Mouse (Mus musculus) G1E (cell line): ENCODE measurements around the gene Ccdc38.

Experiments used
- CTCF ChIP-seq: IDR thresholded peaks from 2 replicates; pipeline ENCODE4 v1.5.1; 2012; ENCODE audit warnings: low read depth, low read length, inconsistent platforms, mixed read lengths
- GATA1 ChIP-seq: IDR thresholded peaks from 2 replicates; pipeline ENCODE4 v1.6.1; 2012; ENCODE audit warnings: borderline replicate concordance, low read length, inconsistent platforms, mixed read lengths
- GATA2 ChIP-seq: IDR thresholded peaks from 2 replicates; pipeline ENCODE4 v1.6.1; 2012; ENCODE audit warnings: low read depth, low read length, inconsistent platforms, borderline replicate concordance
- POLR2AphosphoS5 ChIP-seq: IDR thresholded peaks from 2 replicates; pipeline ENCODE4 v1.6.1; 2012; ENCODE audit warnings: low read depth, low read length, inconsistent platforms; ENCODE audit not compliant: insufficient replicate concordance
- TAL1 ChIP-seq: conservative IDR thresholded peaks from 2 replicates; pipeline ENCODE4 v1.6.1; 2012; ENCODE audit warnings: low read depth, low read length, inconsistent platforms, mixed read lengths

- TF ChIP-seq CTCF, result no peak
- no peak for TF ChIP-seq GATA1
- no peak for TF ChIP-seq POLR2AphosphoS5
- TF ChIP-seq TAL1, result no peak
- TF ChIP-seq GATA2, result no peak
Observed at GRCm38 (mm10) chr10:93542356-93542755, 1.9 kb downstream of the Ccdc38 start.
